Mouse (Mus musculus) liver, embryonic 14.5 days (tissue): Measurements from ENCODE around the gene Lbhd2. TPM values are rescaled to one million over a fixed set of nuclear protein-coding genes. Genes with fewer than 3 reads are reported as not detected.

Source experiments
- ATAC-seq: fragments of 200-750 bp; cut with Nextera tagmentation; 2 replicates; pipeline ENCODE4 v1.8.0; 2017; ENCODE audit warnings: moderate number of reproducible peaks, mild to moderate bottlenecking, moderate library complexity; ENCODE audit not compliant: insufficient read depth
- DNase-seq, 3 experiments: peaks; one replicate each; pipeline ENCODE4 v3.0.0-alpha.2; 2012 to 2013; ENCODE audit warnings: low read depth in 3 of 3, low spot score in 3 of 3
- H3K27ac ChIP-seq: fragments of 300-500 bp; sonication (generic); 2 replicates; pipeline ENCODE4 v1.5.1; 2014; ENCODE audit warnings: moderate library complexity, mild to moderate bottlenecking, control low read depth, inconsistent platforms
- H3K27me3 ChIP-seq: fragments of 300-500 bp; sonication (generic); 2 replicates; pipeline ENCODE4 v1.6.1; 2014; ENCODE audit warnings: mild to moderate bottlenecking, low read length, moderate library complexity; ENCODE audit not compliant: control insufficient read depth, insufficient read depth
- H3K36me3 ChIP-seq: fragments of 300-500 bp; sonication (generic); replicated peaks from 2 replicates; pipeline ENCODE4 v1.6.1; 2014; ENCODE audit warnings: low read depth; ENCODE audit not compliant: control insufficient read depth, insufficient read depth
- H3K4me1 ChIP-seq, 2 experiments: fragments of 200-500 bp in 1 of 2; fragments of 300-500 bp in 1 of 2; sonication (generic) in 1 of 2; replicated peaks; 2 replicates each; pipeline ENCODE4 v1.6.1; 2012 to 2014; ENCODE audit warnings: antibody characterized with exemption in 1 of 2, inconsistent platforms in 1 of 2, low read length in 1 of 2; ENCODE audit not compliant: control insufficient read depth in 2 of 2, insufficient read depth in 2 of 2
- H3K4me2 ChIP-seq: fragments of 300-500 bp; sonication (generic); 2 replicates; pipeline ENCODE4 v1.6.1; 2014; ENCODE audit warnings: low read depth, mild to moderate bottlenecking, control low read depth, moderate library complexity
- H3K4me3 ChIP-seq, 2 experiments: fragments of 200-500 bp in 1 of 2; fragments of 300-500 bp in 1 of 2; sonication (generic) in 1 of 2; 2 replicates each; pipeline ENCODE4 v1.5.1; 2012 to 2014; ENCODE audit warnings: low read depth in 2 of 2, low read length in 2 of 2, mild to moderate bottlenecking in 2 of 2, control low read depth in 1 of 2, inconsistent platforms in 1 of 2, moderate library complexity in 1 of 2; ENCODE audit not compliant: insufficient read depth in 1 of 2
- H3K9ac ChIP-seq: fragments of 300-500 bp; sonication (generic); replicated peaks from 2 replicates; pipeline ENCODE4 v1.6.1; 2014; ENCODE audit warnings: mild to moderate bottlenecking, control low read depth, moderate library complexity
- H3K9me3 ChIP-seq: fragments of 300-500 bp; sonication (generic); 2 replicates; pipeline ENCODE4 v1.6.1; 2016; ENCODE audit warnings: low read length, mixed read lengths; ENCODE audit not compliant: control insufficient read depth
- CTCF ChIP-seq: IDR thresholded peaks from 2 replicates; pipeline ENCODE4 v1.5.1; 2016; ENCODE audit warnings: antibody characterized with exemption, low read depth, control low read depth
- EP300 ChIP-seq: IDR thresholded peaks from 2 replicates; pipeline ENCODE4 v1.6.1; 2016; ENCODE audit warnings: antibody characterized with exemption, low read depth
- WGBS: fragments of 180-500 bp; shearing (Covaris S2); extraction: QIAGEN DNeasy Blood & Tissue Kit; methylation state at CpG from one replicate; pipeline ENCODE4 v1.1.7; 2014; ENCODE audit not compliant: insufficient replicate concordance; 5-methylcytosine and 5-hydroxymethylcytosine counted together
- polyA plus RNA-seq, 2 experiments: library from polyadenylated mRNA; depleted of rRNA in 1 of 2; stranded (reverse) in 1 of 2; unstranded in 1 of 2; fragments of >200 nt; fragmentation: Nextera tagmentation in 1 of 2; extraction: Ambion mirVana in 1 of 2; gene quantifications; 2 replicates each; pipeline versions ENCODE4 v1.2.1 to v1.2.3; 2012 to 2014

The Lbhd2 gene
- polyA plus RNA-seq (2012; rRNA removed) (not detected in 2 replicates), polyA plus RNA-seq (2014; fragmentation: Nextera tagmentation; extraction: Ambion mirVana) (0.15 and 0.21 TPM in 2 replicates)

GRCm38 (mm10) chr12:111406622-111407021, at the start of gene Lbhd2:
Lbhd2 (plus strand) TSS chr12:111406809.
- Histone ChIP-seq H3K4me3 (no peak within 1 kb of the TSS), H3K27ac (no peak within 1 kb of the TSS), H3K9ac (no peak within 1 kb of the TSS), H3K27me3 (peaks cover 15% of the 10 kb centered on the region), H3K9me3 (no peaks in the 10 kb centered on the region), H3K4me2 (no peak within 1 kb of the TSS), H3K4me1 (no peaks in the 10 kb centered on the region), H3K36me3 (no peaks in the 10 kb centered on the region)
- 4% methylated on average over 24 of the region's 24 CpGs for WGBS
- DNase-seq (no peak), ATAC-seq (no peak)
- TF ChIP-seq CTCF (no peak), EP300 (no peak)

- ATAC-seq (no peak), DNase-seq (no peak)
- H3K36me3 ChIP-seq: no peaks in the 10 kb centered on the region
- no peak overlapping the region for H3K4me2 ChIP-seq
- H3K4me3 ChIP-seq: no peak overlapping the region
- H3K9me3 ChIP-seq: no peaks in the 10 kb centered on the region
- no peak for TF ChIP-seq CTCF
- H3K9ac ChIP-seq: no peak overlapping the region
- no peak overlapping the region for H3K27ac ChIP-seq
- H3K4me1 ChIP-seq: no peaks in the 10 kb centered on the region; a peak in 1 of 4 replicates
- 78% methylated on average over 16 of the region's 16 CpGs for WGBS
- H3K27me3 ChIP-seq: no peaks in the 10 kb centered on the region
Measured at GRCm38 (mm10) chr12:111360671-111361070, 45.9 kb upstream of the Lbhd2 start.

DNA sequence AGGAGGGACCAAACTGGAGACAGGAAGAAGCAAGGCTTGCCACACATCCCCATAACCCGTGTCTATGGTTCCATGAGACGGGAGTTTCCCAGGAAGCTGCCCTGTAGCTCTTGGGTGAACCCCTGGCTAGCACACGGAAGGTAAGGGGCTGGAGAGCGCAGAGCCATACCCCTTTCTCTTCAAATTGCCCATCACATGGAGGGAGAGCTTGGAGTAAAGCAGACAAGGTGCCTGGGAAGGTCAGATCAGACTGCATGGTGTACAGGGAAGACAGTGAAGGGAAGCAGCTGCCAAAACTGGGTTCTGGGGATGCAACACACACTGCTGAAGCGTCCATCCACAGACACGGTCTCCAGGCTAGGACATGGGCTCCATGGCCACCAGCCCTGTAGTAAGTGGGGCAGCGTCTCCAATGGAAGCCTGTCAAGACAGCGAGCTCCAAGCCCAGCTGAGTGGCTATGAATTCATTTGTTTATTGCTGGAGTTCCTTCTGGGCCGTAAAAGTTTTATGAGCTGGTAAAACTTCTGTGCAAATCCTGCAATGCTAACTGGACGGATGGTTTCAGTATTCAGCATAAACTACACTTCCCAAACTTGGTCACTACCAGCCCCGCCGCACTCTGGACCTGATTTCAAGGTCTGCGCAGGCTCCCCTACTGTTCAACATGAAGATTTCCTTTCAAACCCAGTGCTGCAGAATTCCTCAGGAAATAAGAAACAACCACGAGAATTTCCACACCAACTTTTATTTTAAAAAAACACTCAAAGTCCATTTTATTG, 45.1 kb upstream of the Lbhd2 start:
- Histone ChIP-seq H3K4me3 (no peak overlapping the region), H3K27ac (no peak overlapping the region), H3K36me3 (no peaks in the 10 kb centered on the region), H3K9me3 (no peaks in the 10 kb centered on the region), H3K4me1 (no peaks in the 10 kb centered on the region; a peak in 1 of 4 replicates), H3K9ac (no peak overlapping the region), H3K4me2 (no peak overlapping the region), H3K27me3 (no peaks in the 10 kb centered on the region)
- ATAC-seq (no peak), DNase-seq (no peak)
- 62% methylated on average over 14 of the region's 14 CpGs for WGBS
- TF ChIP-seq CTCF: no peak
- no peak for TF ChIP-seq EP300

- no peak overlapping the region for H3K4me2 ChIP-seq
- no peak for ATAC-seq
- peaks cover 0 to 3% of the 10 kb centered on the region in 2 experiments; a peak in 1 of 4 replicates for H3K4me1 ChIP-seq
- no peak overlapping the region for H3K4me3 ChIP-seq
- no peak overlapping the region for H3K9ac ChIP-seq
- DNase-seq: no peak
- H3K27ac ChIP-seq: no peak overlapping the region
- TF ChIP-seq EP300: no peak
- peak; percentile 54 for TF ChIP-seq CTCF
- 78% methylated on average over 3 of the region's 3 CpGs for WGBS
- H3K36me3 ChIP-seq: no peaks in the 10 kb centered on the region
- no peaks in the 10 kb centered on the region for H3K9me3 ChIP-seq
- H3K27me3 ChIP-seq: no peaks in the 10 kb centered on the region
Measured at GRCm38 (mm10) chr12:111364234-111364633, 42.4 kb upstream of the Lbhd2 start.

DNA sequence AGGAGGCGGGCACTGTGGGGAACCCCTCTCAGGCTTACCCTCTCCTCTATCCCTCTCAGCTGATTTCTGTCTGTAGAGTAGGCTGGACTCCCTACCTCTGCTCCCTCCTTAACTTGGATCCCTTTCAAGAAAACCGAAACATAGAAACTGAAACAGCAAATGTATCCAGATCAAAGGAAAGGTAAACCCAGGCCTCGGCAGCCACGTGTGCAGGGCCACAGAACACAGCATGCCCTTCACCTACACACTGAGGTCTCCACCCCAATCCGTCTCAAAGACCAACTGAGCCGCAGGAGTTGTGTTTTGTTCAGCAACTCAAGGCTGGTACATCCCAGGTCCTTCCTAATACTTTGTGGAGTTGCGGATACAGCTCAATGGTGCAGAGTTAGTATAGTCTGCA, 39.5 kb upstream of the Lbhd2 start:
- no peak for TF ChIP-seq CTCF
- no peak for TF ChIP-seq EP300
- Histone ChIP-seq H3K9me3 (no peaks in the 10 kb centered on the region), H3K4me2 (no peak overlapping the region), H3K4me1 (peaks cover 0 to 18% of the 10 kb centered on the region in 2 experiments; a peak in 2 of 4 replicates), H3K27me3 (no peaks in the 10 kb centered on the region), H3K27ac (no peak overlapping the region), H3K9ac (no peak overlapping the region), H3K4me3 (no peak overlapping the region), H3K36me3 (no peaks in the 10 kb centered on the region)
- DNase-seq (no peak), ATAC-seq (no peak)
- WGBS: 60% methylated on average over 7 of the region's 7 CpGs
